Mouse (Mus musculus) regulatory T cell (primary cell): ENCODE results near the gene Kat8.
"Not testable (repeated sequence)": the region's sequence is repeated elsewhere in the genome, so short reads cannot be mapped to it uniquely, and the experiment has no call there.

Source experiments
- in situ Hi-C: fragments of 300-600 bp; cut with MboI, MseI; formaldehyde crosslinking; loops from one replicate; pipeline ENCODE4 v1.15.1; 2025; ENCODE audit warnings: high pct_unique_total_duplicates

Kat8 gene

DNA sequence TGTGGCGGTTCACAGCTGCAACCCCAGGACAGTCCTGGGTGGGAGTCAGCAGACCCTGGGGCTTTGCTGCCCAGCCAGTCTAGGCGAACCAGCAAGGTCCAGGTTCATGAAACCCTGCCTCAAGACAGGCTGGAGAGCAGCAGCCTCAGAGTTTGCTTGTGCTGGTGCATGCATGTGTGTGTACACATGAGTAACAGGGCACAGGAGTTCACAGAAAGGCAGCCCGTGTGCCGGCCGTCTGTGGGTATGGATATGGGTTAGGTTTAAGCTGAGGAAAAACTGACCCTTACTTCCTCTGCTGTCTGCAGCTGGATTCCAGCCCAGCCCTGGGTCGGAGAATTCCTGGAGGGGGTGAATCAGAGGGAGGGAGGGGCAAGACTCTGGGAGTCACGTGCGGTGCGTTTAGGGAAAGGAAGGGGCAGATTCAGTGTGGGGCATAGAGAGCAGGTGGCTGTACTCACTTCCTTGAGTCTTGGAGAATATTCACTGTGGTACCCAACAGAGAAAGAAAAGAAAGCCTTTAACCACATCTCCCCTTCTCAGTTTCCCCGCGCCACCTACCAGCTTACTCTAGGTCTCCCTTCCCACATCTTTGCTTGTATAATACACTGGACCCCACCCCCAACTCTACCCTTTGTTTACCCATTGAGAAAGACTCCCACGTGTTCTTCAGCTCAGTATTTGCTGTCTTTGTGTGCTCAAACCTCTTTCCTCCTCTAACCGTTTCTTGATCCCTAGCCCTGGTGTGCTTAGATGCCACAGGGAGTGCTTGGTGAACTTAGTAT is 19.2 kb downstream of the Kat8 start:
- in situ Hi-C loops, result no loop called here

DNA sequence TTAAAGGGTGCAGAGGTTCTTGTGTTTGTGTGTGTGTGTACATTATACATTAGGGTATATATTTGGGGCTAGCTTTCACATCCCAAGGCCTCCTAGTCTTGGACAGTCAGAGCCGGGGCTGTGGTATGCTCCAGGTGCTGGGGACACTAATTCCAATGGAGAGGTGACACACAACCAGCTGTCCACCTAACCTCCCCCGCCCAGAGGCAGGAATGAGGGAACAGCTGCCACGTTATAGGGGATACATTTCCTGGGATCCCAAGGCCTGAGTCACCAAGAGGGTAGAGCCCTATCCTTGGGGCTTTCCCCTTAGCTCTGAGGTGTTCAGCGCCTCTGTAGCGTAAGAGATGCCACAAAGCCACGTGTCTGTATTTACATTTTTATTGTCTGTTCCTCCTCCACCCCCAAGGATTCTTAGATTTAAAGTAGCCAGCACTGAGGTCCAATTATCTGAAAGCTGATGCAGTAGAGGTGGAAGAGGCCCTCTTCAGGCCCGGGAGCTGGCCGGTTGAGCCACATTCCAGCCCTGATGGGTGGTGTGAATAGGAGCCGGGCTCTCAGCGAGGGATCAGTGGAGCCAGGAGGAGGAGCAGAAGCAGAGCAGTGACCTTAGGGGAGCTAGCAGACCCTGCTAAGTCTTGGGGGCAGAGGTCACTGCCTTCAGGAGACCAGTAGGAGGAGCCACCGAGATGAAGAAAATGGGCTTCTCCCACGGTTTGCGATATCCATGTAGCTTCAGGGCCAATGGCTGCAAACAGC is 20.1 kb downstream of the Kat8 start:
- in situ Hi-C loops, result no loop called here

- in situ Hi-C loops, result no loop called here
These were observed 21.8 kb downstream of the Kat8 start for GRCm38 (mm10) chr7:127934075-127934474.

GRCm38 (mm10) chr7:127935028-127935722 is 22.9 kb downstream of the Kat8 start:
- in situ Hi-C loops, result no loop called here

DNA sequence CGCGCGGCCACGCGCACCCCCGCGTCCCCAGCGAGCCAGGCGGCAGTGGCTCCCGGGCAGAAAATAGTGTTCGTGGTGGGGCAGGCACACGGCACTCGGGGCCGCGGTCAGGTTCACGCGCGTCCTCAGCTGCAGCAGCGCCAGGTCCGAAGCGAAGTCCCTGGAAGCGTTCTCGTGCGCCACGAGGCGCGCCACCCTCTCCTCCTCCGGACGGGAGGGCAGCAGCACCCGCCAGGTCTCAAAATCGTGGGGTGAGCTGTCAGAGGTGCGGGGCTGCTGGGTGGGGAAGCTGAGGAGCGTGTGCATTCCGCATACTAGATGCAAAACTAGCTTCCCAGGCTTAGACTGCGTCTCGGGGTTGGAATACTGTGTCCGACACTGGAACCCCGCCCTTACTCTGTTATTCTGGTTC is 23.4 kb downstream of the Kat8 start:
- in situ Hi-C loops, result no loop called here

DNA sequence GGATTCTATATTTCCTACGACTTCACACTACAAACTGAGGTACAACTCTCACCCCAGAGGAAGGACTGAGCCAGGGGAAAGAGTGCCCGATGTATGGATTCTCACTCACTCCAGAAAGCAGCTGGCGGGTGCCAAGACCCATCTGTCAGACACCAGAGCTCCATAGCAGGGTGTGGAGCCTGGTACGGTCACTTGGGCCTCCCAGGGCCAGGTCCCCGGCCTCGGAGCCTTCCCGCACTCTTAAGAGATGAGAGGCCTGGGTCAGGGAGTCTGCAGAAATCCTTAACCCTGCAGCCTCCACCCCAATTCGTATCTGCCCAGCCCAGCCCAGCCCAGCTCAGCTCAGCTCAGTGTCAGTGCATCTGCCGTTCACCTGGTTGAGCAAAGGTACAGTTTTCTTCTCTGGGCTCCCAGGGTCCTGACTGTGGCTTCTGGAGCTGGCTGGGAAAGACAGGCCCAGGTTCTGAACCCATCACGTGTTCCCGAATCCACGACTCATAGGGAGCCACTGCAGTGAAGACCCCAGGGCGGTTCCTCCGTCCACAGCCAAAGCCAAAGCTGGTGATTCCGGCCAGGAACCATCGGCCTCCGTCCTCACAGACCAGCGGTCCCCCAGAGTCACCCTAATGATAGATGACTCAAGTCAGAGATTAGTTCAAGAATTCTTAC is 24.0 kb downstream of the Kat8 start:
- in situ Hi-C loops, result no loop called here

DNA sequence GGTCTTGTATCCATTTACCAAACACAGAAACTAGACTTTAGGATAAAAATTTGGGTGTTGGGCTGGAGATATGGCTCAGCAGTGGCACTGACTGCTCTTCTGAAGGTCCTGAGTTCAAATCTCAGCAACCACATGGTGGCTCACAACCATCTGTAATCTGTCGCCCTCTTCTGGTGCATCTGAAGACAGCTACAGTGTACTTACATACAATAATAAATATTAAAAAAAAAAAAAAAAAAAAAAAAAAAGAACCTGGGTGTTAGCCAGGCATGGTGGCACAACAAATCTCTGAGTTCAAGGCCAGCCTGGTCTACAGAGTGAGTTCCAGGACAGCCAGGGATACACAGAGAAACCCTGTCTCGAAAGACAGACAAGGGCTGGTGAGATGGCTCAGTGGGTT is 29.8 kb downstream of the Kat8 start:
- in situ Hi-C loops, result not testable (repeated sequence)

- in situ Hi-C loops, result no loop called here
These were observed 32.3 kb downstream of the Kat8 start for GRCm38 (mm10) chr7:127944614-127945013.

GRCm38 (mm10) chr7:127946470-127947023 is 34.2 kb downstream of the Kat8 start, which contains the start of gene Prss36:
Gene Prss36 (minus strand): TSS chr7:127946725.
- in situ Hi-C loops, result no loop called here

- in situ Hi-C loops, result no loop called here
These were observed 40.7 kb downstream of the Kat8 start for GRCm38 (mm10) chr7:127952864-127953581.

DNA sequence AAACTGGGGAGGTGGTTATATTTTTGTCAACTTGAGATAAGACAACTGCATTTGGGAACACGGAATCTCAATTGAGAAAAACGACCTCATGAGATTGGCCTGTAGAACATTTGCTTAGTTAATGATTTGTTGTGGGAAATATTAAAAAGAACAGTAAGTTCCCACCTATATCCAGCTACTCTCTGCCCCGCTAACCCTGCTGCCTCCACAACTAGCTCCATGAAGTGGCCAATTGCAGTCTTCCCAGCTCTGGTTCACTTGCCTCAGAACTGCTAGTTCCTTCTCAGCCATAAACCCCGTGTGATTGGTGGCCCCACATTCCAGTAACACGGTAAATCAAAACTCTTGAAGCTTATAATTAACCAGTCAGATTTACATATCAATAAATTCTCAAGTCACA is 47.0 kb downstream of the Kat8 start:
- in situ Hi-C loops, result no loop called here

DNA sequence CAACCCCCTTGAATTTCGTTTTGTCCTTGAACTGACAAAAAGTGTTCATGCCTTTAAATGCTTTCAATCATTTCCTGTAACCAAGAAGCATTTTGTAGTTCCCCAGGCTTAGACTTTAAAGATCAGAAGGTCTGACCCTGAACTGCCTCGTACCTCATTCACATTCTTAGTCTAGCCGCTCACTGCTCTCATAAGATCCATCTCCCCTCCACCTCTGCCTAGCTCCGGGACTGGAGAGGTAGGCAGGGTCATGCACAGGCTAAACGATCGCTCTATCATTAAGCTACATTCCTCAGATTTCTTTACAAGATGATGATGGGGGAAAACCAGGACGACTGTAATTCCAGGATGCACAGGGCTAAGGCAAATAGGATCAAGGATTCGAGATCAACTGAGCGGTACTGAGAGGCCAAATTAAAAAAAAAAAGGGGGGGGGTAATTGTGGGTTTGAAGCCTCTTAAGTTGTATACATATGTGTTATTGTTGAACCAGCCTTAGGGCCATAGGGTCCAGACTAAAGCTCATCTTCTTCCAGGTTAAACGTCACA is 54.1 kb downstream of the Kat8 start:
- in situ Hi-C loops, result no loop called here

DNA sequence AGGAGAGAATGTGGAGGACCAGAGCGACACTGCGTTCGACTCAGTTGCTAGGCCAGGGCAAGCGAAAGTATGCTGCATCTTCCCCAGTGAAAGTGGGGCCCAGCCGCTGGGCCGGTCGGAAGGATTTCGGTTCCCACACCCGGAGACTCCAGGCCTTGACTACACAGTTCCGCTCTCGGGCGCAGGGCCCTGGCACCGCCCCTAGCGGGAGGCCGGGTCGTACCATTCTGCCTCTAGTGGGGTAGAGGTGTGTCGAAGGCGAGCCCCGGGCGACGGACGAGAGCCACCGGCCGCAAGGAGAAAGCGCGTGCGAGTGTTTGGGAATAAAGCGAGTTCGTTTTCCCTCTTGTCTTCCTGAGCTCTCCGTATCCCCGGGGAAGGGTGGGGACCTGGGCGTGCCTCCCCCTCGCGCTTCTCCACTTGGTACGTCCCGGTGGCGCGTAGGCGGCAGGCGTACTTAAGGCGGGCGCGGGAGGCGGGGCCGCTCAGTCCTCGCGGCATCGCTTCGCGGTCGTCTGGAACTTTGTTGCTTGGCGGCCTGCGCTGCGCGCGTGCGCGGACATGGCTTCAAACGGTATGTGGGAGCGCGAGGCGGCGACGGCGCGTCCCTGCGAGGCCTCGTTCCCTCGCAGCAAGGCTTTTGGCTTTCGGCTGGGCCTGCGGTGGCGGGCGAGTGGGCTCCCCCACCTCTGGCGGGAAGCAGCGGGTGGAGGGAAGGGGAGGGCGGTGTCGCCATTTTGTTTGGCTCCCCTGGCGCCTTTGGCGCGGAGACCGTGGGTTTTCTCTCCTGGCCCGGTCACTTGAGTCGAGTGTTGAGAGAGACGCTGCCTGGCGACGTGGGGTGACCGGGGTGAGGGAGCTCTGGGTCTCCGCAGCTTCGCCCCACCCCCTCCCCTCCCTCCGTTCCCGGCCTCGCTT is 54.9 kb downstream of the Kat8 start, which contains the start of gene Fus:
Fus (plus strand) TSS at position 454 of the 918 bp plus-strand sequence.
- in situ Hi-C loops, result no loop called here

- in situ Hi-C loops, result no loop called here
These were observed 55.9 kb downstream of the Kat8 start for GRCm38 (mm10) chr7:127967922-127968828.

DNA sequence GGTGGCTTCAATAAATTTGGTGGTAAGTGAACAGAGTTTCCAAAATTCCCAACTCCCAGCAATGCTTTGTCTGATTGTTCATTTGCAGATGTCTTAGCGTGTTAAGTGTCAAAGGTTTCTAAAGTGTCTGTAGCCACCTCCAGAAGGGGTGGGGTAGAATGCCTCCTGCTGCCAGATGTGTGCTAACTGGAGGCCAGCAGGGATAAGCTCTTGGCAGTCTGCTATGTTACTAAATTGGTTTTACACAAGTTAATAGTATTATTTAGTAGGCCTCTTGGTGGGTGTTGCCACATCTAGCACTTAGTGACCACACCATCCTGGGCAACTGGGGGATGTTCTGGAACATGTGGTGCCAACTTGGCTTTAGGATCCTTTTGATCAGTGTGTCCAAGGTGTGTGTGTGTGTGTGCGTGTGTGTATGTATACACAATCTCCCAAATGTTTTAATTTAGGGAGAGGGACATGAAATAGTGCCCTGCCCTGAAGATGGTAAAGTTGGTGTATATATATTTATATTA is 62.2 kb downstream of the Kat8 start:
- in situ Hi-C loops, result loop anchor here (10.0 kb wide), 1 partner anchor 450 kb away; no protein-coding TSS in a partner anchor
